Mouse (Mus musculus) thymus, adult 2 months (tissue): ENCODE measurements around the gene Rab40c.

Experiments
- CTCF ChIP-seq: fragments of 200-500 bp; IDR thresholded peaks from 2 replicates; pipeline ENCODE4 v1.5.1; 2012; ENCODE audit warnings: mild to moderate bottlenecking, control low read depth, low read length, moderate library complexity, borderline replicate concordance; ENCODE audit not compliant: control insufficient read depth, poor library complexity, insufficient read depth; ENCODE audit errors: extremely low read depth
- POLR2A ChIP-seq: fragments of 200-500 bp; IDR thresholded peaks from 2 replicates; pipeline ENCODE4 v1.6.1; 2012; ENCODE audit warnings: mild to moderate bottlenecking, low read length, control low read depth, moderate library complexity; ENCODE audit not compliant: control insufficient read depth, poor library complexity, insufficient read depth; ENCODE audit errors: extremely low read depth

DNA sequence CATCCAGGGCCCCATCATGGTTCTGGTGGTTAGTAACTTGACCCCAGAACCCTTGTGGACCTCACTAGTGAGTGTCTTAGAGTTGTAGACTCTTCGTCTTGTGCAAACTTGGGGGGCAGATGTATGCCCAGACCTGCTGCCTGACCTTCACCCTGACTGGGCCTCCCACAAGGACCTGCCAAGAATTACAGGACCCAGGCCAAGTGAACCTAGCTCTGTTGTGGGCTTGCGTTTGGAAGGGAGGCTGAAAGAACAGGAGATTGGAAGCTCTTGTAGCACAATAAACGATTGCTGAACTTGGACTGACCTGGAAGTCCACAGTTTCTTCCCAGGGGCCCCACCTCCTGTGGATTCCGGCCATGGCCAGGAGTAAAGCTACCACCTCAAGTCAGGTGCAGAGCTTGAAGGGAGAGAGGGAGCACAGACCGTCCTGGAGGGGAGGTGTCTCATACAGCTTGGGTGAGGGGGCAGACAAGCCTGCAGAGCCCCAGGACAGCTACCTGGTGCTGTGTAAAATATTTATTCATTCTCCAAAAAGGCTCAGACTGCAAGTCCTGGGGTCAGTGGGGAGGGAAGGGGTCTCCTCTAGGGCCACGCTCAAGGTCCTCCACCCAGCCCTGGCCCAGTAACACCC is 85.4 kb downstream of the Rab40c start:
- TF ChIP-seq CTCF (no peak), POLR2A (no peak)
